Mouse (Mus musculus): ENCODE results near the gene Rbbp4. TPM values are rescaled to one million over a fixed set of nuclear protein-coding genes. Genes with fewer than 3 reads are reported as not detected.
"Not testable (repeated sequence)": the region's sequence is repeated elsewhere in the genome, so short reads cannot be mapped to it uniquely, and the experiment has no call there.

Gene Rbbp4
- polyA plus RNA-seq, 1 experiment from 2014 or later = 167 TPM

GRCm38 (mm10) chr4:129373202-129373976 is 38.2 kb upstream of the Rbbp4 start:
- Histone ChIP-seq H3K9ac (replicated peaks) (no peak overlapping the region), H3K27ac (ENCODE audit: low read depth) (peak overlapping the region; percentile 4; the same call in 1 of the 2 replicates), H3K4me1 (ENCODE audit: insufficient read depth) (peaks cover 22% of the 10 kb centered on the region), H3K4me3 (ENCODE audit: low read depth, low read length) (no peak overlapping the region), H3K4me2 (ENCODE audit: low read depth, low read length) (no peak overlapping the region), H3K36me3 (replicated peaks; ENCODE audit: insufficient read depth, low read length) (no peaks in the 10 kb centered on the region), H3K9me3 (ENCODE audit: low read length) (no peaks in the 10 kb centered on the region), H3K27me3 (ENCODE audit: insufficient read depth, low read length) (no peaks in the 10 kb centered on the region)
- ATAC-seq = no peak
- WGBS (ENCODE audit: insufficient replicate concordance) = 54% methylated on average over 8 of the region's 8 CpGs
- TF ChIP-seq CTCF (IDR thresholded peaks at IDR 0.05; ENCODE audit: low read depth) (no peak), EP300 (IDR thresholded peaks at IDR 0.05; ENCODE audit: low read depth) (no peak)
- no peak for DNase-seq

- H3K27me3 ChIP-seq (ENCODE audit: insufficient read depth, low read length) = no peaks in the 10 kb centered on the region
- no peak overlapping the region for H3K4me2 ChIP-seq (ENCODE audit: low read depth, low read length)
- DNase-seq = no peak
- no peaks in the 10 kb centered on the region for H3K36me3 ChIP-seq (replicated peaks; ENCODE audit: insufficient read depth, low read length)
- 90% methylated on average over 3 of the region's 3 CpGs for WGBS (ENCODE audit: insufficient replicate concordance)
- no peak overlapping the region for H3K9ac ChIP-seq (replicated peaks)
- ATAC-seq = no peak
- no peak overlapping the region for H3K27ac ChIP-seq (ENCODE audit: low read depth)
- H3K4me3 ChIP-seq (ENCODE audit: low read depth, low read length) = no peak overlapping the region
- TF ChIP-seq CTCF (IDR thresholded peaks at IDR 0.05; ENCODE audit: low read depth) (peak; percentile 14; the same call in 1 of the 2 replicates), EP300 (IDR thresholded peaks at IDR 0.05; ENCODE audit: low read depth) (no peak)
- H3K9me3 ChIP-seq (ENCODE audit: low read length) = no peaks in the 10 kb centered on the region
- peaks cover 15% of the 10 kb centered on the region for H3K4me1 ChIP-seq (ENCODE audit: insufficient read depth)
Observed at GRCm38 (mm10) chr4:129371391-129371790, 36.2 kb upstream of the Rbbp4 start.

- peak overlapping the region; percentile 25 for H3K4me3 ChIP-seq (ENCODE audit: low read depth, low read length)
- ATAC-seq = no peak
Observed at GRCm38 (mm10) chr4:129365224-129365623, 30.1 kb upstream of the Rbbp4 start.

GRCm38 (mm10) chr4:129364379-129364778 is 29.2 kb upstream of the Rbbp4 start:
- ATAC-seq = no peak
- H3K4me1 ChIP-seq (ENCODE audit: insufficient read depth) = no peaks in the 10 kb centered on the region
- WGBS (ENCODE audit: insufficient replicate concordance) = 78% methylated on average over 3 of the region's 3 CpGs

More at GRCm38 (mm10) chr4:129365224-129365623, 30.1 kb upstream of the Rbbp4 start:
- TF ChIP-seq EP300 (IDR thresholded peaks at IDR 0.05; ENCODE audit: low read depth) = no peak
- no peak for TF ChIP-seq CTCF (IDR thresholded peaks at IDR 0.05; ENCODE audit: low read depth)
- no peak for DNase-seq
- Histone ChIP-seq H3K4me2 (ENCODE audit: low read depth, low read length) (peak overlapping the region; percentile 68), H3K9ac (replicated peaks) (peak overlapping the region; percentile 34; the same call in 1 of the 2 replicates), H3K27me3 (ENCODE audit: insufficient read depth, low read length) (no peaks in the 10 kb centered on the region), H3K27ac (ENCODE audit: low read depth) (0 out of 2 replicates have a peak overlapping the region, but pooled peaks have one; percentile 16), H3K4me1 (ENCODE audit: insufficient read depth) (no peaks in the 10 kb centered on the region), H3K9me3 (ENCODE audit: low read length) (no peaks in the 10 kb centered on the region), H3K36me3 (replicated peaks; ENCODE audit: insufficient read depth, low read length) (no peaks in the 10 kb centered on the region)
- 40% methylated on average over 5 of the region's 5 CpGs for WGBS (ENCODE audit: insufficient replicate concordance)

GRCm38 (mm10) chr4:129363463-129363862 is 28.3 kb upstream of the Rbbp4 start:
- 89% methylated on average over 9 of the region's 9 CpGs for WGBS (ENCODE audit: insufficient replicate concordance)
- no peak for ATAC-seq
- Histone ChIP-seq H3K9me3 (ENCODE audit: low read length) (no peaks in the 10 kb centered on the region), H3K4me2 (ENCODE audit: low read depth, low read length) (no peak overlapping the region), H3K27ac (ENCODE audit: low read depth) (no peak overlapping the region), H3K36me3 (replicated peaks; ENCODE audit: insufficient read depth, low read length) (0 out of 2 replicates have a peak, but pooled peaks cover 3% of the 10 kb centered on the region), H3K4me1 (ENCODE audit: insufficient read depth) (no peaks in the 10 kb centered on the region), H3K4me3 (ENCODE audit: low read depth, low read length) (no peak overlapping the region), H3K9ac (replicated peaks) (no peak overlapping the region), H3K27me3 (ENCODE audit: insufficient read depth, low read length) (no peaks in the 10 kb centered on the region)
- no peak for DNase-seq
- TF ChIP-seq CTCF (IDR thresholded peaks at IDR 0.05; ENCODE audit: low read depth) (no peak), EP300 (IDR thresholded peaks at IDR 0.05; ENCODE audit: low read depth) (no peak)

More at GRCm38 (mm10) chr4:129364379-129364778, 29.2 kb upstream of the Rbbp4 start:
- H3K27ac ChIP-seq (ENCODE audit: low read depth) = no peak overlapping the region
- H3K4me3 ChIP-seq (ENCODE audit: low read depth, low read length) = no peak overlapping the region
- no peak overlapping the region for H3K9ac ChIP-seq (replicated peaks)
- no peak overlapping the region for H3K4me2 ChIP-seq (ENCODE audit: low read depth, low read length)
- TF ChIP-seq CTCF (IDR thresholded peaks at IDR 0.05; ENCODE audit: low read depth) = no peak
- no peak for DNase-seq
- H3K36me3 ChIP-seq (replicated peaks; ENCODE audit: insufficient read depth, low read length) = 0 out of 2 replicates have a peak, but pooled peaks cover 3% of the 10 kb centered on the region
- no peaks in the 10 kb centered on the region for H3K27me3 ChIP-seq (ENCODE audit: insufficient read depth, low read length)
- H3K9me3 ChIP-seq (ENCODE audit: low read length) = no peaks in the 10 kb centered on the region

- no peaks in the 10 kb centered on the region for H3K9me3 ChIP-seq (ENCODE audit: low read length)
- 83% methylated on average over 5 of the region's 5 CpGs for WGBS (ENCODE audit: insufficient replicate concordance)
- ATAC-seq = no peak
Observed at GRCm38 (mm10) chr4:129362771-129363170, 27.6 kb upstream of the Rbbp4 start.

GRCm38 (mm10) chr4:129362238-129362637 is 27.1 kb upstream of the Rbbp4 start:
- not testable (repeated sequence) for H3K9ac ChIP-seq (replicated peaks); H3K36me3 ChIP-seq (replicated peaks; ENCODE audit: insufficient read depth, low read length); H3K4me2 ChIP-seq (ENCODE audit: low read depth, low read length); DNase-seq; H3K27me3 ChIP-seq (ENCODE audit: insufficient read depth, low read length); H3K4me3 ChIP-seq (ENCODE audit: low read depth, low read length); H3K27ac ChIP-seq (ENCODE audit: low read depth); H3K4me1 ChIP-seq (ENCODE audit: insufficient read depth); ATAC-seq; H3K9me3 ChIP-seq (ENCODE audit: low read length)
- WGBS (ENCODE audit: insufficient replicate concordance) = 61% methylated on average over 3 of the region's 3 CpGs

More at GRCm38 (mm10) chr4:129362771-129363170, 27.6 kb upstream of the Rbbp4 start:
- TF ChIP-seq CTCF (IDR thresholded peaks at IDR 0.05; ENCODE audit: low read depth) (no peak), EP300 (IDR thresholded peaks at IDR 0.05; ENCODE audit: low read depth) (no peak)
- Histone ChIP-seq H3K9ac (replicated peaks) (no peak overlapping the region), H3K27ac (ENCODE audit: low read depth) (no peak overlapping the region), H3K27me3 (ENCODE audit: insufficient read depth, low read length) (no peaks in the 10 kb centered on the region), H3K4me1 (ENCODE audit: insufficient read depth) (no peaks in the 10 kb centered on the region), H3K4me3 (ENCODE audit: low read depth, low read length) (no peak overlapping the region), H3K4me2 (ENCODE audit: low read depth, low read length) (no peak overlapping the region), H3K36me3 (replicated peaks; ENCODE audit: insufficient read depth, low read length) (0 out of 2 replicates have a peak, but pooled peaks cover 3% of the 10 kb centered on the region)
- DNase-seq = no peak

All from liver, postnatal 0 days (tissue).